Mouse (Mus musculus) forebrain, postnatal 0 days (tissue): ENCODE measurements around the gene Rpl12. TPM values are rescaled to one million over a fixed set of nuclear protein-coding genes. Genes with fewer than 3 reads are reported as not detected.

Source experiments
- ATAC-seq: fragments of 200-750 bp; cut with Nextera tagmentation; 2 replicates; pipeline ENCODE4 v1.8.0; 2017; ENCODE audit warnings: mild to moderate bottlenecking, moderate library complexity
- DNase-seq: peaks from one replicate; pipeline ENCODE4 v3.0.0-alpha.2; 2015
- H3K27ac ChIP-seq: fragments of 300-500 bp; sonication (generic); 2 replicates; pipeline ENCODE4 v1.5.1; 2014; ENCODE audit warnings: low read depth, mild to moderate bottlenecking, antibody characterized with exemption, low read length, moderate library complexity, mixed read lengths
- H3K27me3 ChIP-seq: fragments of 300-500 bp; sonication (generic); 2 replicates; pipeline ENCODE4 v1.6.1; 2014; ENCODE audit warnings: mild to moderate bottlenecking, low read length, mixed read lengths; ENCODE audit not compliant: insufficient read depth
- H3K36me3 ChIP-seq: fragments of 300-500 bp; sonication (generic); 2 replicates; pipeline ENCODE4 v1.6.1; 2014; ENCODE audit warnings: mild to moderate bottlenecking, moderate library complexity; ENCODE audit not compliant: insufficient read depth
- H3K4me1 ChIP-seq: fragments of 300-500 bp; sonication (generic); 2 replicates; pipeline ENCODE4 v1.6.1; 2014; ENCODE audit warnings: antibody characterized with exemption; ENCODE audit not compliant: insufficient read depth
- H3K4me2 ChIP-seq: fragments of 300-500 bp; sonication (generic); 2 replicates; pipeline ENCODE4 v1.6.1; 2014; ENCODE audit warnings: low read depth, mild to moderate bottlenecking, moderate library complexity
- H3K4me3 ChIP-seq: fragments of 300-500 bp; sonication (generic); 2 replicates; pipeline ENCODE4 v1.5.1; 2014; ENCODE audit warnings: low read depth, low read length, mixed read lengths
- H3K9ac ChIP-seq: fragments of 300-500 bp; sonication (generic); 2 replicates; pipeline ENCODE4 v1.6.1; 2014; ENCODE audit warnings: mild to moderate bottlenecking
- H3K9me3 ChIP-seq: fragments of 300-500 bp; sonication (generic); 2 replicates; pipeline ENCODE4 v1.6.1; 2016; ENCODE audit warnings: low read length
- CTCF ChIP-seq: sonication (generic); IDR thresholded peaks from 2 replicates; pipeline ENCODE4 v1.5.1; 2016; ENCODE audit warnings: antibody characterized with exemption, control low read depth, low read depth
- WGBS: fragments of 180-500 bp; shearing (Covaris S2); extraction: QIAGEN DNeasy Blood & Tissue Kit; methylation state at CpG from one replicate; pipeline ENCODE4 v1.1.7; 2014; 5-methylcytosine and 5-hydroxymethylcytosine counted together
- polyA plus RNA-seq: library from polyadenylated mRNA; unstranded; fragments of >200 nt; fragmentation: Nextera tagmentation; extraction: Ambion mirVana; gene quantifications from 2 replicates; pipeline ENCODE4 v1.2.1, GENCODE M21; 2015
- total RNA-seq: library from RNA; depleted of rRNA; stranded (reverse); fragments of >200 nt; gene quantifications from 2 replicates; pipeline ENCODE4 v1.2.3, GENCODE M21; 2014

The Rpl12 gene
- total and polyA plus RNA-seq, 2 experiments from 2014 or later: 102 to 266 TPM

- DNase-seq (peak; percentile 66), ATAC-seq (no peak)
- no peak overlapping the region for H3K4me2 ChIP-seq
- no peaks in the 10 kb centered on the region for H3K9me3 ChIP-seq
- WGBS: 19% methylated on average over 9 of the region's 9 CpGs
- no peaks in the 10 kb centered on the region for H3K27me3 ChIP-seq
- peaks cover 33% of the 10 kb centered on the region for H3K36me3 ChIP-seq
- H3K27ac ChIP-seq: no peak overlapping the region
- H3K9ac ChIP-seq: no peak overlapping the region
- peaks cover 4% of the 10 kb centered on the region; the same call in 1 of the 2 replicates for H3K4me1 ChIP-seq
- TF ChIP-seq CTCF: no peak
- H3K4me3 ChIP-seq: no peak overlapping the region
These were observed 9.9 kb downstream of the Rpl12 start for GRCm38 (mm10) chr2:32971235-32971634.

GRCm38 (mm10) chr2:32974216-32974615 lies 12.9 kb downstream of the Rpl12 start:
- DNase-seq (no peak), ATAC-seq (no peak)
- TF ChIP-seq CTCF: no peak
- WGBS: 90% methylated on average over 8 of the region's 8 CpGs
- Histone ChIP-seq H3K36me3 (peaks cover 33% of the 10 kb centered on the region), H3K9me3 (no peaks in the 10 kb centered on the region), H3K4me2 (no peak overlapping the region), H3K27me3 (no peaks in the 10 kb centered on the region), H3K27ac (no peak overlapping the region), H3K4me1 (no peaks in the 10 kb centered on the region), H3K4me3 (no peak overlapping the region), H3K9ac (no peak overlapping the region)

- Histone ChIP-seq H3K9ac (no peak overlapping the region), H3K27me3 (no peaks in the 10 kb centered on the region), H3K4me3 (no peak overlapping the region), H3K4me2 (no peak overlapping the region), H3K36me3 (peaks cover 33% of the 10 kb centered on the region), H3K4me1 (peaks cover 8% of the 10 kb centered on the region), H3K27ac (no peak overlapping the region), H3K9me3 (no peaks in the 10 kb centered on the region)
- 61% methylated on average over 5 of the region's 5 CpGs for WGBS
- no peak for DNase-seq
- ATAC-seq: peak; percentile 20; the same call in 1 of the 2 replicates
- no peak for TF ChIP-seq CTCF
These were observed 15.8 kb downstream of the Rpl12 start for GRCm38 (mm10) chr2:32977114-32977513.

- Histone ChIP-seq H3K4me1 (peaks cover 8% of the 10 kb centered on the region), H3K4me2 (no peak overlapping the region), H3K36me3 (peaks cover 23% of the 10 kb centered on the region), H3K9me3 (no peaks in the 10 kb centered on the region), H3K4me3 (no peak overlapping the region), H3K9ac (no peak overlapping the region), H3K27me3 (no peaks in the 10 kb centered on the region), H3K27ac (no peak overlapping the region)
- ATAC-seq (no peak), DNase-seq (no peak)
- 72% methylated on average over 3 of the region's 3 CpGs for WGBS
- TF ChIP-seq CTCF: no peak
These were observed 17.3 kb downstream of the Rpl12 start for GRCm38 (mm10) chr2:32978675-32979074.

GRCm38 (mm10) chr2:32979675-32980074 lies 18.3 kb downstream of the Rpl12 start:
- 86% methylated on average over 7 of the region's 7 CpGs for WGBS
- H3K9ac ChIP-seq: no peak overlapping the region
- no peak for ATAC-seq
- peaks cover 13% of the 10 kb centered on the region for H3K36me3 ChIP-seq
- no peak for TF ChIP-seq CTCF
- no peak overlapping the region for H3K27ac ChIP-seq
- no peaks in the 10 kb centered on the region for H3K9me3 ChIP-seq
- DNase-seq: no peak
- peaks cover 8% of the 10 kb centered on the region for H3K4me1 ChIP-seq
- H3K27me3 ChIP-seq: no peaks in the 10 kb centered on the region
- no peak overlapping the region for H3K4me3 ChIP-seq
- H3K4me2 ChIP-seq: no peak overlapping the region

GRCm38 (mm10) chr2:32981281-32981680 lies 19.9 kb downstream of the Rpl12 start:
- 3% methylated on average over 23 of the region's 23 CpGs for WGBS

GRCm38 (mm10) chr2:32981725-32982271 lies 20.4 kb downstream of the Rpl12 start, which contains the start of gene Slc2a8:
Gene Slc2a8 (minus strand): TSS chr2:32982083.
- ATAC-seq: peak; percentile 98
- H3K9ac ChIP-seq: peak within 1 kb of the TSS; percentile 93
- H3K27ac ChIP-seq: peak within 1 kb of the TSS; percentile 69
- H3K36me3 ChIP-seq: peaks cover 4% of the 10 kb centered on the region; the same call in 1 of the 2 replicates
- no peaks in the 10 kb centered on the region for H3K27me3 ChIP-seq
- peak within 1 kb of the TSS; percentile 96 for H3K4me2 ChIP-seq
- peak within 1 kb of the TSS; percentile 79 for H3K4me3 ChIP-seq
- WGBS: under 1% methylated on average over 50 of the region's 50 CpGs
- peaks cover 8% of the 10 kb centered on the region for H3K4me1 ChIP-seq
- no peaks in the 10 kb centered on the region for H3K9me3 ChIP-seq
- no peak for TF ChIP-seq CTCF
- peak; percentile 90 for DNase-seq

More at GRCm38 (mm10) chr2:32981281-32981680, 19.9 kb downstream of the Rpl12 start:
- H3K36me3 ChIP-seq: 0 out of 2 replicates have a peak, but pooled peaks cover under 1% of the 10 kb centered on the region
- DNase-seq: no peak
- H3K4me3 ChIP-seq: peak overlapping the region; percentile 79
- TF ChIP-seq CTCF: no peak
- peak overlapping the region; percentile 96 for H3K4me2 ChIP-seq
- peak overlapping the region; percentile 93 for H3K9ac ChIP-seq
- H3K27ac ChIP-seq: peak overlapping the region; percentile 69
- H3K9me3 ChIP-seq: no peaks in the 10 kb centered on the region
- H3K27me3 ChIP-seq: no peaks in the 10 kb centered on the region
- H3K4me1 ChIP-seq: peaks cover 8% of the 10 kb centered on the region
- ATAC-seq: peak; percentile 21
